Mouse (Mus musculus): ENCODE measurements around the gene Cep41. TPM values are rescaled to one million over a fixed set of nuclear protein-coding genes. Genes with fewer than 3 reads are reported as not detected.
A peak's percentile ranks its signal among the peaks of the same experiment; 100 is the strongest.

Gene Cep41
- total RNA-seq, 2 experiments from 2014 or later = 7.3 to 7.7 TPM

GRCm38 (mm10) chr6:30677591-30677990, 16.0 kb downstream of the Cep41 start:
- Histone ChIP-seq H3K27ac (no peak overlapping the region), H3K4me3 (no peak overlapping the region)
- no peak for TF ChIP-seq CTCF (conservative IDR thresholded peaks at IDR 0.05)
- no peak for DNase-seq (ENCODE audit: low spot score in 2 of 2)

GRCm38 (mm10) chr6:30676506-30676905, 17.0 kb downstream of the Cep41 start:
- H3K27ac ChIP-seq = no peak overlapping the region
- no peak for TF ChIP-seq CTCF (conservative IDR thresholded peaks at IDR 0.05)
- DNase-seq (ENCODE audit: low spot score in 2 of 2) = no peak
- no peak overlapping the region for H3K4me3 ChIP-seq

DNA sequence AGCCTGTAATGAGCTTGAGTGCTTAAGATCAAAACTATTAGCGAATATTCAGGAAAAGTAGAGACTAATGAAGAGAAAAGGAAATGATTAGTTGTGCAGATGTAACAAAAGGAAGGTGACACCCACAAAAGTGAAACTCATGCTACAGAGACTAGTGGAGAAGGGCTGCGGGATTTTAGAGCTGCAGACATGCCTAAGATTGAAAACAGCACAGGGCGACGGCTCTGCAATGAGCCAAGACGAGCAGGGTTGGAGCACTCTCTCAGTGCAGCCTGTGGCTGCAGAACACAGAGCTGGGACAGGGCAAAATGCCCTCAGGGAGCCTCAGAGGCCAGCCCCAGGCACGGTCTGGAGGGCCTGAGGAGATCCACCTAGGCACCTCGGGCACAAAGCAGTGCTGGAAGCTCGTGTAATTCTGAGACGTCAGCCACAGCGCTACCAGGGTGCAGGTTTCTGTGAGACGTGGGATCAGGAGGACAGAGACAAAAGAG, 18.2 kb downstream of the Cep41 start:
- H3K27ac ChIP-seq = peak overlapping the region; percentile 83
- DNase-seq (ENCODE audit: low spot score in 2 of 2) = no peak
- TF ChIP-seq CTCF (conservative IDR thresholded peaks at IDR 0.05) = no peak
- peak overlapping the region; percentile 29 for H3K4me3 ChIP-seq

DNA sequence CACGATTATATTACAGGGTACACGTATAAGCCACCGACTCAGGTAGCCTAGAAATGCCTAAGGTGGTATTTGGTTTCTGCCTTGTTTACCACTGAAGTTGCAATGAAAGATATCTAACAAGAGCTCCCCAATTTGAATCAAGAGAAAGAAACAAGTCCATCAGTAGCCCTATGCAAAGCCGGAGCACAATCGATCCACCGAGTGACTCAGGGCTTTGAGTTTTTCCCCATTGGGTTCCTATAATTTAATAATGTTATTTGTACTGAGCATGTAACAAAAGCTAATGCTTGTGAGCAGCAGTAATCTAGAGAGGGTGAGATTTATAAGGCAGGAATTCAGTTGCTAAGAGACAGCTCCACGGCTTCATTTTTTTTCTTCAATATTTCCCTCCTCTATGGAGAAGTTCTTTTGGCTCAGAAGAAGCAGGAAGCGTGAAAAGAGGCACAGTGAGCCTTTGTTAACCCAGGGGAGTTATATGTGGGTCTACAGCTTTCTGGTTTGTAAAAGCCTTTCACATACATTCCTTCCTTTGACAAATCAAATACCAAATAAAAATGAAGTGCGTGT, 18.8 kb downstream of the Cep41 start:
- H3K27ac ChIP-seq = peak overlapping the region; percentile 83
- TF ChIP-seq CTCF (conservative IDR thresholded peaks at IDR 0.05) = no peak
- no peak for DNase-seq (ENCODE audit: low spot score in 2 of 2)
- H3K4me3 ChIP-seq = peak overlapping the region; percentile 29

DNA sequence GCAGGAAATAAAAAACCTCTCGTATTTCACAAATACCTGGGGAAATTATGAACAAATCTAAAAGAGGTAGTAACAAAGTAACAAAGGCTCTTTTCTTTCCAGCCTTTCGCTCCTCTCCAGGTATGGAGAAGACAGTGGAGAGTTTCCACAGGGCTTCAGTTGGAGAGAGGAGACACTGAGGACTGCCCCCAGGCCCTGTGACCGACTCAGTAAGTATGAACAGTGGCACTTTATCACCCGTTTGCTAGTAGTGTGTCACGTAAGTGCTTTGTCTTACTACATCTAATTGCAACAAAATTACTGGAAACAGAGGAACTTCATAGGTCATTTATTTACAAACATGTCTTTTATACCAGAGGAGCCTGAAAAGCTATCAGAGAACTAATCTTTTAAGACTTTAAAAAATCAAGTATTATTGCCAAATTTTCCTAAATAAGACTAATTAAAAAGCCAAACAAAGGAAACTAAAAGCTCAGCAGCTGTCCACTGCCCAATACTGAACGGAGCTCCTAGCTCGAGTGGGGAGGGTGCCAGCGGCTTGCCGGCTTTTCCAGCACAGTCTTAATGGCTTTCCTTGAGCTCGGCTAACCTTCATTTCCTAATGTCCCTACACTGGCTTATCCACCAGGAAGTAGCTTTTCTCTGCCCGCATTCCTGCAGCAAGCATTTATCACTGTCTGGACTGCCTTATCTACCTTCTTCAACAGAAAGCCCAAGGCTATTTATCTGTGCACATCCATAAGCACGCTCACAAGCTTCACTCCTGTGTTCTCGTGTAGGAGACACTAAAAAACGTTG, 19.6 kb downstream of the Cep41 start:
- H3K27ac ChIP-seq = peak overlapping the region; percentile 83
- peak overlapping the region; percentile 29 for H3K4me3 ChIP-seq
- no peak for TF ChIP-seq CTCF (conservative IDR thresholded peaks at IDR 0.05)

DNA sequence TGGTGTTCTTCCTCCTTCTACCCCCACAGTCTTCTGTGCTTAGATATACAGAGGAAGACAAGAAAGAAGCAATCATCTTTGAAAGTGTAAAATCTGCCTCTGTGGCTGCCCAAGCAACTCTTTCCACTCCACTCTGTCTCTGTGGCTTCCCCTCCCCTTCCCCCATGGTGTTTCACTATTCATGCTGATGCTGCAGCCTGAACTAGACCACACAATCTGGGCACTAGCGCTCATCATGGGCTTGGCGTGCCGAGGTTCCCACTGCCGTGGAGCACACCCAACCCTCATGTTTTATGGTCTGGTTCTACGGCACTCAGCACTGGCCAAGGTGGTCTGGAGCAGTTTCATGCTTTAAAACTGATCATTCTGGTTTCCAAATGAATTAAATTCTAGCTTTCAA, 21.9 kb downstream of the Cep41 start:
- Histone ChIP-seq H3K4me3 (no peak overlapping the region), H3K27ac (no peak overlapping the region)
- TF ChIP-seq CTCF (conservative IDR thresholded peaks at IDR 0.05) = no peak
- DNase-seq (ENCODE audit: low spot score in 2 of 2) = no peak

More for the DNA sequence above, 19.6 kb downstream of the Cep41 start:
- no peak for DNase-seq (ENCODE audit: low spot score in 2 of 2)

GRCm38 (mm10) chr6:30667585-30667984, 26.0 kb downstream of the Cep41 start:
- Histone ChIP-seq H3K4me3 (no peak overlapping the region), H3K27ac (no peak overlapping the region)
- TF ChIP-seq CTCF (conservative IDR thresholded peaks at IDR 0.05) = no peak
- DNase-seq (ENCODE audit: low spot score in 2 of 2) = no peak

- no peak for DNase-seq (ENCODE audit: low spot score in 2 of 2)
- H3K27ac ChIP-seq = no peak overlapping the region
- TF ChIP-seq CTCF (conservative IDR thresholded peaks at IDR 0.05) = no peak
- H3K4me3 ChIP-seq = no peak overlapping the region
Observed at GRCm38 (mm10) chr6:30666043-30666442, 27.5 kb downstream of the Cep41 start.

DNA sequence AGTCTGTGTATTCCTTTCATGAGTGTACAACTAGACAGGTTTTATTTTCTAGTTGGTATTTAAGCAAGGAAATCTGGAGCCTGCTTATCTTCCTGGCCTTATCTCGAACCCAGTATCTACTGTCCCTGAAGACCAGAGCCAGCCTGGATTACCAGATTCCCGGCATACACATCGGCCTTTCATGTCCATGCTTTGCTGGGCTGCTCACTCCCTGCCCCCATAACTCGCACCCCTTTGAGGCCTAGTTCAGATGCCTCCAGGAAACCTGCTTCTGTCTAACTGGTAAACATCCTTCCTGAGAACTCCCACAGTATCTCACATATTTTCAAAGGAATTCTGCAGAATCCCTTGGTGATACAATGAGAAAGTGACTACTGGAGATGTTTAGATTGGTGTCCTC, 28.3 kb downstream of the Cep41 start:
- no peak for TF ChIP-seq CTCF (conservative IDR thresholded peaks at IDR 0.05)
- no peak for DNase-seq (ENCODE audit: low spot score in 2 of 2)
- no peak overlapping the region for H3K4me3 ChIP-seq
- H3K27ac ChIP-seq = peak overlapping the region; percentile 12; the same call in 1 of the 2 replicates

DNA sequence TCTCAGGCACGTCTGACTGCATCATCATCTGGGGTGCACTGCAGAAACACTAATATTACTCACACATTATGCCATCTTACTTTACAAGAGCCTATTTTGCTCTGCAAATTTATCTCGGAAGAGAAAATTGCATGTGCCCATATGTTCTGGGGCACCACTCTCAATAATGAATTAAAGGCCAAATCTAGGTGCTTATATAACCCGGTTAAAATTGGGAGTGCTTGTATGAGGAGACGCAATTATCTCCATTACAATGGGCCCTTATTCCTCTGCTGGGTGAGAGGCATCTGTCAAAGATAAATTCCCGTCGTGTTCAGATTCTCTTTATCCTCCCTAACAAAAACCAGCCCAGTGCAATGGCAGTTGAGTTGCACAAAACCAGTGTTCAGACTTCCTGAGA, 28.8 kb downstream of the Cep41 start:
- DNase-seq (ENCODE audit: low spot score in 2 of 2) = peak in 1 of 2 experiments; percentile 33
- no peak overlapping the region for H3K4me3 ChIP-seq
- peak overlapping the region; percentile 12; the same call in 1 of the 2 replicates for H3K27ac ChIP-seq
- TF ChIP-seq CTCF (conservative IDR thresholded peaks at IDR 0.05) = no peak

DNA sequence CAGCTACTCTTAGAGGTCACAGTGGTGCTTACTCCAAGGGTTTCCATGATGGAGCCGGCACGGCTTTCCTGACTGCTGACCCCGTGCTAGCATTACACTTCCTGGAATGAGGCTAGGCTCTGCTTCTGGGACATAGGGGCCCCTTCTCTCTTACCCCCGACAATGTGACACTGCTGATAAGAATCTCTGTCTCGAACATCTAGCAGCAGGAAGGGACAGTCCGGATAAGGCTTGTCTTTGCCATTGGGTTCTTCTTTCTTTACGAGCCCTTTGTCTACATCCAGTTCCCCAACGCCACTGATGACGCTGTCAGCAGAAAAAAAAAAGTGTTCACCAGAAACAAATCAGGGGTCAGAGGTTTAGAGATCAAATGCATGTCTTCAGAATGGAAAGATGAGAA, 34.9 kb downstream of the Cep41 start:
- no peak for DNase-seq (ENCODE audit: low spot score in 2 of 2)
- Histone ChIP-seq H3K4me3 (no peak overlapping the region), H3K27ac (no peak overlapping the region)
- no peak for TF ChIP-seq CTCF (conservative IDR thresholded peaks at IDR 0.05)

- TF ChIP-seq CTCF (conservative IDR thresholded peaks at IDR 0.05) = no peak
- Histone ChIP-seq H3K27ac (no peak overlapping the region), H3K4me3 (no peak overlapping the region)
- DNase-seq (ENCODE audit: low spot score in 2 of 2) = no peak
Observed at GRCm38 (mm10) chr6:30657279-30657678, 36.3 kb downstream of the Cep41 start.

GRCm38 (mm10) chr6:30654932-30655331, 38.6 kb downstream of the Cep41 start:
- 0 out of 2 replicates have a peak overlapping the region, but pooled peaks have one; percentile 32 for H3K27ac ChIP-seq
- DNase-seq (ENCODE audit: low spot score in 2 of 2) = no peak
- no peak for TF ChIP-seq CTCF (conservative IDR thresholded peaks at IDR 0.05)
- no peak overlapping the region for H3K4me3 ChIP-seq

Data from layer of hippocampus, adult 2 months (tissue).